Mouse (Mus musculus): Measurements from ENCODE around the gene Tnni3k. TPM values are rescaled to one million over a fixed set of nuclear protein-coding genes. Genes with fewer than 3 reads are reported as not detected.

Tnni3k gene
- polyA plus RNA-seq, 1 experiment from 2014 or later = not detected

DNA sequence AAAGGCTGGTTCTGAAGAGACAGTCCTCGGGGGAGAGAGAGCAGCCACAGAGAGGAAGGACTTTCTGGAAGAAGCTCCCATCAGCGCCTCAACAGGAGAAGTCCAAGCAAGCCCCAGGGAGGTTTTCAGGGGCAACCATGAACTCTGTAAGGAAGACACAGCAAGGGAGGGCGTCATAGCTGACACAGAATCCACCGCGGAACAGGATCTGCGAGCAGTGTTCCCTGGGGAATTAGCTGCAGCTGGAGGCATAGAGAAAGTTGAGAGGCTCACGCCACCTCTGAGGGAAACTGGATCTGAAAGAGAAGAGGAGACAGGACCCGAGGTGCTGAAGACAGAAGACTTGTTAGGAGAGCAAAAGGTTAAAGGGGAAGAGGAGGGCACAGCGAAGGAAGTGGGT, 291.8 kb downstream of the Tnni3k start:
- H3K9ac ChIP-seq (replicated peaks) = no peak overlapping the region
- peaks cover 25% of the 10 kb centered on the region for H3K27me3 ChIP-seq
- H3K4me3 ChIP-seq (replicated peaks) = no peak overlapping the region
- no peaks in the 10 kb centered on the region for H3K9me3 ChIP-seq
- WGBS = 50% methylated on average over 9 of the region's 9 CpGs
- no peak overlapping the region for H3K4me2 ChIP-seq
- 0 out of 2 replicates have a peak, but pooled peaks cover 3% of the 10 kb centered on the region for H3K4me1 ChIP-seq (replicated peaks)
- no peak overlapping the region for H3K27ac ChIP-seq
- ATAC-seq (ENCODE audit: insufficient number of reproducible peaks, insufficient read depth, low FRiP score, low TSS enrichment, low read depth) = no peak
- H3K36me3 ChIP-seq = no peaks in the 10 kb centered on the region

DNA sequence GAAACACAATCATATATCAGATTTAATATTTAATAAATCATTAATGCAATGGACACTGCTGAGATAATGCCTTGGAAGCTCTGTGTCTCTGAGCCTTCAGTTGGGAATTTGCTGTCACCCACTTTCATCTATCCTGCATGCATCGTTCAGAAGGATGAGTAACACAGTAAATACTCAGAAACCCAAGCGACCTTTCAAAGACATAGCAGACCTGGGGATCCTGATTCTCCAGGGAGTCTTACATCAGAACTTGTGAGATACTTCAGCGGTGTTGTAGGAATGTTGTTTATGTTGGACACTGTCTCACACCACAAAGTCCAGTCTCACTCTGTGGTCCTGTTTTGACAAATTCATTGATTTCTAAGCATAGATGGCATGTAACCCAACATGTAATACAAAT, 294.1 kb downstream of the Tnni3k start:
- no peak for ATAC-seq (ENCODE audit: insufficient number of reproducible peaks, insufficient read depth, low FRiP score, low TSS enrichment, low read depth)
- Histone ChIP-seq H3K9me3 (no peaks in the 10 kb centered on the region), H3K36me3 (no peaks in the 10 kb centered on the region), H3K4me1 (replicated peaks) (0 out of 2 replicates have a peak, but pooled peaks cover 3% of the 10 kb centered on the region), H3K27me3 (peaks cover 25% of the 10 kb centered on the region), H3K9ac (replicated peaks) (no peak overlapping the region), H3K27ac (no peak overlapping the region), H3K4me2 (no peak overlapping the region), H3K4me3 (replicated peaks) (no peak overlapping the region)
- WGBS = 87% methylated on average over 3 of the region's 3 CpGs

DNA sequence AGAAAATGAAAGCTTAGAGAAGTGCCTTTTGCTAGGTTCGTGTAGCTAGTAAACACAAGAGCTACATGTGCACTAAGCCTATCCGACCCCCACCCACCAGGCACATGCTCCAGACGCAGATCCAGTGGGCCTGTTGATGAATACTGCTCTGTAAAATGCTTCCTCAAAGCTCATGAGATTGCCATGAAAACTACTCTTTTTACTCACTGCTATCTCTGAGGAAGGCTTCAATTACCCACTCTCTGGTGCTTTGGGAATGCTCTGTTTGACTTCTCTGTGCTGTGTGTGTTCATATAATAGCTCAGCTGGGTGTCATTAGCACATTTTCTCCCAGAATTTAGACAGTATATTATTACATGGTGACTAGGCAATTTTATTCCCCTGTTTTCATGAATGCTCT, 297.1 kb downstream of the Tnni3k start:
- 0 out of 2 replicates have a peak, but pooled peaks have one; percentile 43 for ATAC-seq (ENCODE audit: insufficient number of reproducible peaks, insufficient read depth, low FRiP score, low TSS enrichment, low read depth)
- H3K4me2 ChIP-seq = no peak overlapping the region
- no peak overlapping the region for H3K27ac ChIP-seq
- no peaks in the 10 kb centered on the region for H3K4me1 ChIP-seq (replicated peaks)
- no peak overlapping the region for H3K4me3 ChIP-seq (replicated peaks)
- no peak overlapping the region for H3K9ac ChIP-seq (replicated peaks)
- H3K36me3 ChIP-seq = no peaks in the 10 kb centered on the region
- H3K9me3 ChIP-seq = no peaks in the 10 kb centered on the region
- peaks cover 14% of the 10 kb centered on the region for H3K27me3 ChIP-seq
- WGBS = 47% methylated on average over 3 of the region's 3 CpGs

DNA sequence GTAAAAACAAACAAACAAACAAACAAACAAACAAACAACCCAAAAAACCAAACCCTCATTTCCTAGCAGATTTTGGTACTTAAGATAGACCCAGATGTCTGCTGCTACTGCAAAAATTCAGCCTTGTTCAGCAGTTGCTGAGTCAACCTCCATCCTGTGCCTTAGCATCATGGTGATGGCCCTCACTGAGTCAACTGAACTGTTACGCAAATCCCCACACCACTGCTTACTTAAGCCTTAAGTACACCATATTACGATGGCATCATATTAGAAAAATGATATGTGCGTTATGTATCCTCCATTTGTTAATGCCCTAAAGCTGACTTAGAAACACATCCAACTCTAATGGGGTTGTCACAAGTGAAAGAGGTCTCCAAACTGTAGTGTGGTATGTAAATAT, 300.0 kb downstream of the Tnni3k start:
- no peak overlapping the region for H3K4me3 ChIP-seq (replicated peaks)
- no peak for ATAC-seq (ENCODE audit: insufficient number of reproducible peaks, insufficient read depth, low FRiP score, low TSS enrichment, low read depth)
- no peak overlapping the region for H3K9ac ChIP-seq (replicated peaks)

DNA sequence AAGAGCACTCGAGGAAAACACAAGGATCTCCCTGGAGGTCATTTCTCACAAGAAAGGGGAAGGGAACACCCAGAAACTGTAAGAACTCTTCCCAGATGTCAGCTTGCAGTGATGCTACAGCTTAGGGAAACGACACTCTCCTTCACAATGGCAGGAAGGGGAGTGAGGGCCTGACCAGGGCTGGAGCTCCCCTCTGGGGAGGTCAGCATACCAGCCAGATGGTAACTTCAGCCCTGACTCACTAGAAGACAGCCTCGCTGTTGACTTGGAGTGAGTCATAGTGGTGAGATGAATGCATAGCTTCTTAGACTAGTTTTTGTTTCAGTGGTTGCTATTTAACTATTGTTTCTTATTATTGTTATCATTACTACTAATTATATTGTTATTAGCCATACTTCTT, 300.7 kb downstream of the Tnni3k start:
- H3K4me2 ChIP-seq = no peak overlapping the region
- H3K36me3 ChIP-seq = no peaks in the 10 kb centered on the region
- H3K27ac ChIP-seq = no peak overlapping the region
- no peak overlapping the region for H3K9ac ChIP-seq (replicated peaks)
- no peaks in the 10 kb centered on the region for H3K9me3 ChIP-seq
- H3K27me3 ChIP-seq = peaks cover 3% of the 10 kb centered on the region; the same call in 1 of the 2 replicates
- no peaks in the 10 kb centered on the region for H3K4me1 ChIP-seq (replicated peaks)
- ATAC-seq (ENCODE audit: insufficient number of reproducible peaks, insufficient read depth, low FRiP score, low TSS enrichment, low read depth) = no peak
- 49% methylated on average over 3 of the region's 3 CpGs for WGBS
- no peak overlapping the region for H3K4me3 ChIP-seq (replicated peaks)

More for the DNA sequence above, 300.0 kb downstream of the Tnni3k start:
- Histone ChIP-seq H3K27ac (no peak overlapping the region), H3K36me3 (no peaks in the 10 kb centered on the region), H3K9me3 (no peaks in the 10 kb centered on the region), H3K27me3 (peaks cover 3% of the 10 kb centered on the region; the same call in 1 of the 2 replicates), H3K4me1 (replicated peaks) (no peaks in the 10 kb centered on the region), H3K4me2 (no peak overlapping the region)
- WGBS = 95% methylated on average over 3 of the region's 3 CpGs

DNA sequence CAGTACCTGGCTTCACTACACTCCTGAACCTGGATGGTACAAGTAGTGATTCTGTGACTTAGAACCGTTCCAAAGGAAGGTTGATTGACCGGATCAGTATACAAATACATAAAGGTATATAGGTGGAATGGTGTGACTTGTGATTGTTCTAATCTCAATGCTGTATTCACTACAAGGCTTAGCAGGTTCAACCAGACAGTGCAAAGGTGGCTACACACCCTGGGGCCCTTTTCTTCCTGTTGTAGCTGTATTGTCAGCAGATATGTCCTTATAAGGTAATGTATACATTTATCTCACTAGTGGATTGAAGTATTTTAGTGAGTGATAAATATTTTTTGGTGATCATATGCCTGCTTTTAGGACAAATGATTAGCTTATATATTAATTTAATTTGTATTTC, 310.9 kb downstream of the Tnni3k start:
- no peaks in the 10 kb centered on the region for H3K36me3 ChIP-seq
- H3K9me3 ChIP-seq = no peaks in the 10 kb centered on the region
- no peak overlapping the region for H3K9ac ChIP-seq (replicated peaks)
- H3K4me1 ChIP-seq (replicated peaks) = no peaks in the 10 kb centered on the region
- H3K27ac ChIP-seq = no peak overlapping the region
- 89% methylated on average over 2 of the region's 2 CpGs for WGBS
- no peak overlapping the region for H3K4me3 ChIP-seq (replicated peaks)
- H3K4me2 ChIP-seq = no peak overlapping the region
- H3K27me3 ChIP-seq = no peaks in the 10 kb centered on the region
- ATAC-seq (ENCODE audit: insufficient number of reproducible peaks, insufficient read depth, low FRiP score, low TSS enrichment, low read depth) = no peak

DNA sequence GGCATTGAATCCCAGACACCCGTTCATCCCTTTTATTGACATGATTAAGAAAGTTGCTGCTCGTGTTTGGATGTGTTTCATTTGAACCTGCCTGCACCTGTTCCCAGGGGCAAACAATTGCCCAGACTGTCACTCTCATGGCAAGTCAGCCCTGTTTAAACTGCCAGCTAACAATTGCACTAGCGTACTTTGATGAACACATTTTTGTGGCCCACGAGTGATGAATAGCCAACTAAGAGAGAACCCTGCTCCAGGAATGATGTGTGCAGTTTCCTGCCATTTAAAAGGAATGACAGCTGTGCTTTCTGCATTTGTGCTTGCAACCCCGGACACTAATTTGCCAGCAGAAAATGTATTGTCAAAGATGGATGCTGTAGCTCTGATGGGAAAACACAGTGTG, 312.3 kb downstream of the Tnni3k start:
- Histone ChIP-seq H3K36me3 (no peaks in the 10 kb centered on the region), H3K27ac (no peak overlapping the region), H3K9me3 (no peaks in the 10 kb centered on the region), H3K4me2 (no peak overlapping the region), H3K9ac (replicated peaks) (no peak overlapping the region), H3K27me3 (no peaks in the 10 kb centered on the region), H3K4me3 (replicated peaks) (no peak overlapping the region), H3K4me1 (replicated peaks) (no peaks in the 10 kb centered on the region)
- 68% methylated on average over 5 of the region's 5 CpGs for WGBS
- no peak for ATAC-seq (ENCODE audit: insufficient number of reproducible peaks, insufficient read depth, low FRiP score, low TSS enrichment, low read depth)

DNA sequence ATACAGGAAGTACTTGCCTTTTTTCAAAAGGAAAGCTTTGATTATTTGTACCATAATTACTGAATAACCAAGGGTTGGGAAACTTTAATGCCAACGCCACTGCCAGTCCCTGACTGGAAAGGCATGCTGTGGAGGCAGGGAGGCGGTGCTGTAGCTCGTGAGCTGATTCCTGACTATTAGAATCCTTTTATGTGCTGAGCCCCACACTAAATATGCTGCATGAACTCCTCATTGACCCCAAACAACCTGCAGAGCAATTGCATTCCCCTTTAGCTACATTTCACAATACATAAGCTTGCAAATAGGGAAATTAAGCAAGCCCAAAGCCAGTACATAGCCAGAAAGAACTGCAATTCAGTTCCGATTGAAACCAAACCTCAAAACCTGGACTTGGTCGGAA, 313.7 kb downstream of the Tnni3k start:
- no peak overlapping the region for H3K4me3 ChIP-seq (replicated peaks)
- no peak overlapping the region for H3K27ac ChIP-seq
- ATAC-seq (ENCODE audit: insufficient number of reproducible peaks, insufficient read depth, low FRiP score, low TSS enrichment, low read depth) = no peak
- no peaks in the 10 kb centered on the region for H3K4me1 ChIP-seq (replicated peaks)
- 68% methylated on average over 5 of the region's 5 CpGs for WGBS
- no peaks in the 10 kb centered on the region for H3K9me3 ChIP-seq
- no peaks in the 10 kb centered on the region for H3K36me3 ChIP-seq
- no peak overlapping the region for H3K9ac ChIP-seq (replicated peaks)
- no peak overlapping the region for H3K4me2 ChIP-seq
- no peaks in the 10 kb centered on the region for H3K27me3 ChIP-seq

Other genes with a start within 250 kb of the Tnni3k start
- 14.3 and 16.8 TPM in 2 replicates for gene Fpgt, start 38.0 kb upstream of the Tnni3k start, polyA plus RNA-seq (2016; fragmentation: Nextera tagmentation; extraction: Ambion mirVana)
- gene Lrriq3, start 38.0 kb upstream of the Tnni3k start, polyA plus RNA-seq (2016; fragmentation: Nextera tagmentation; extraction: Ambion mirVana) = 0.81 and 1.3 TPM in 2 replicates